Mouse (Mus musculus) intestine, embryonic 14.5 days (tissue): ENCODE results near the gene Gnptg. TPM values are rescaled to one million over a fixed set of nuclear protein-coding genes. Genes with fewer than 3 reads are reported as not detected.
"Not testable (repeated sequence)": the region's sequence is repeated elsewhere in the genome, so short reads cannot be mapped to it uniquely, and the experiment has no call there.

ENCODE experiments used
- ATAC-seq: fragments of 200-750 bp; cut with Nextera tagmentation; replicated peaks from 2 replicates; pipeline ENCODE4 v1.8.0; 2017; ENCODE audit warnings: low read depth, moderate number of reproducible peaks, moderate TSS enrichment, moderate library complexity; ENCODE audit not compliant: low FRiP score, low TSS enrichment
- DNase-seq: peaks from one replicate; pipeline ENCODE4 v3.0.0-alpha.2; 2018; ENCODE audit warnings: low spot score
- H3K27ac ChIP-seq: fragments of 300-500 bp; sonication (generic); 2 replicates; pipeline ENCODE4 v1.5.1; 2014; ENCODE audit warnings: low read depth, mild to moderate bottlenecking, control low read depth
- H3K27me3 ChIP-seq: fragments of 300-500 bp; sonication (generic); replicated peaks from 2 replicates; pipeline ENCODE4 v1.6.1; 2014; ENCODE audit warnings: low read length, control low read depth; ENCODE audit not compliant: control insufficient read depth, insufficient read depth
- H3K36me3 ChIP-seq: fragments of 300-500 bp; sonication (generic); 2 replicates; pipeline ENCODE4 v1.6.1; 2014; ENCODE audit warnings: low read length, control low read depth; ENCODE audit not compliant: control insufficient read depth, insufficient read depth
- H3K4me1 ChIP-seq: fragments of 300-500 bp; sonication (generic); replicated peaks from 2 replicates; pipeline ENCODE4 v1.6.1; 2014; ENCODE audit warnings: low read length, control low read depth, mixed read lengths; ENCODE audit not compliant: control insufficient read depth, insufficient read depth
- H3K4me2 ChIP-seq: fragments of 300-500 bp; sonication (generic); 2 replicates; pipeline ENCODE4 v1.6.1; 2014; ENCODE audit warnings: low read length
- H3K4me3 ChIP-seq: fragments of 300-500 bp; sonication (generic); 2 replicates; pipeline ENCODE4 v1.5.1; 2014; ENCODE audit warnings: low read depth, low read length, control low read depth, mixed read lengths
- H3K9ac ChIP-seq: fragments of 300-500 bp; sonication (generic); 2 replicates; pipeline ENCODE4 v1.6.1; 2014; ENCODE audit warnings: mild to moderate bottlenecking, low read length
- H3K9me3 ChIP-seq: fragments of 300-500 bp; sonication (generic); 2 replicates; pipeline ENCODE4 v1.6.1; 2016; ENCODE audit warnings: low read length, control low read depth; ENCODE audit not compliant: control insufficient read depth
- WGBS: fragments of 180-500 bp; shearing (Covaris S2); extraction: QIAGEN DNeasy Blood & Tissue Kit; methylation state at CpG from one replicate; pipeline ENCODE4 v1.1.7; 2014; 5-methylcytosine and 5-hydroxymethylcytosine counted together
- polyA plus RNA-seq: library from polyadenylated mRNA; unstranded; fragments of >200 nt; fragmentation: Nextera tagmentation; extraction: Ambion mirVana; gene quantifications from 2 replicates; pipeline ENCODE4 v1.2.1, GENCODE M21; 2014

Gnptg gene
- polyA plus RNA-seq, 1 experiment from 2014 or later = 36.4 TPM

GRCm38 (mm10) chr17:25252643-25253042, 12.7 kb upstream of the Gnptg start:
- Histone ChIP-seq H3K36me3 (no peaks in the 10 kb centered on the region), H3K4me2 (no peak overlapping the region), H3K9ac (no peak overlapping the region), H3K4me3 (no peak overlapping the region), H3K4me1 (peaks cover 11% of the 10 kb centered on the region), H3K9me3 (no peaks in the 10 kb centered on the region), H3K27me3 (peaks cover 27% of the 10 kb centered on the region), H3K27ac (no peak overlapping the region)
- ATAC-seq (no peak), DNase-seq (no peak)
- WGBS = 32% methylated on average over 3 of the region's 3 CpGs

- no peak overlapping the region for H3K9ac ChIP-seq
- H3K4me3 ChIP-seq = no peak overlapping the region
- no peak overlapping the region for H3K27ac ChIP-seq
- H3K4me1 ChIP-seq = no peaks in the 10 kb centered on the region
- DNase-seq (no peak), ATAC-seq (no peak)
- no peaks in the 10 kb centered on the region for H3K9me3 ChIP-seq
- H3K36me3 ChIP-seq = no peaks in the 10 kb centered on the region
- peaks cover 17% of the 10 kb centered on the region for H3K27me3 ChIP-seq
- H3K4me2 ChIP-seq = no peak overlapping the region
- 82% methylated on average over 8 of the region's 8 CpGs for whole genome bisulfite sequencing
Measured at GRCm38 (mm10) chr17:25250181-25250835, 10.4 kb upstream of the Gnptg start.

- DNase-seq (no peak), ATAC-seq (no peak)
- Histone ChIP-seq H3K9me3 (no peaks in the 10 kb centered on the region), H3K9ac (no peak overlapping the region), H3K4me2 (no peak overlapping the region), H3K36me3 (peaks cover 15% of the 10 kb centered on the region), H3K27ac (no peak overlapping the region), H3K4me3 (no peak overlapping the region), H3K27me3 (no peaks in the 10 kb centered on the region), H3K4me1 (no peaks in the 10 kb centered on the region)
- WGBS = 80% methylated on average over 18 of the region's 18 CpGs
Measured at GRCm38 (mm10) chr17:25248033-25248750, 8.3 kb upstream of the Gnptg start.

GRCm38 (mm10) chr17:25244239-25244638, 4.3 kb upstream of the Gnptg start:
- DNase-seq (no peak), ATAC-seq (no peak)
- Histone ChIP-seq H3K4me2 (no peak overlapping the region), H3K4me3 (no peak overlapping the region), H3K36me3 (peaks cover 28% of the 10 kb centered on the region), H3K27ac (no peak overlapping the region), H3K4me1 (peaks cover 12% of the 10 kb centered on the region), H3K9ac (no peak overlapping the region), H3K27me3 (no peaks in the 10 kb centered on the region), H3K9me3 (no peaks in the 10 kb centered on the region)
- 79% methylated on average over 16 of the region's 16 CpGs for WGBS

- H3K4me2 ChIP-seq = no peak overlapping the region
- no peak overlapping the region for H3K4me3 ChIP-seq
- H3K36me3 ChIP-seq = peaks cover 28% of the 10 kb centered on the region
- DNase-seq (no peak), ATAC-seq (no peak)
- H3K9ac ChIP-seq = no peak overlapping the region
- no peaks in the 10 kb centered on the region for H3K27me3 ChIP-seq
- WGBS = 87% methylated on average over 11 of the region's 11 CpGs
- H3K27ac ChIP-seq = no peak overlapping the region
- H3K4me1 ChIP-seq = peaks cover 15% of the 10 kb centered on the region
- no peaks in the 10 kb centered on the region for H3K9me3 ChIP-seq
Measured at GRCm38 (mm10) chr17:25243131-25243780, 3.3 kb upstream of the Gnptg start.

GRCm38 (mm10) chr17:25235635-25236034, 4.3 kb downstream of the Gnptg start:
- H3K36me3 ChIP-seq = peaks cover 24% of the 10 kb centered on the region
- peaks cover 6% of the 10 kb centered on the region for H3K4me1 ChIP-seq
- H3K27ac ChIP-seq = no peak overlapping the region
- H3K27me3 ChIP-seq = no peaks in the 10 kb centered on the region
- H3K9me3 ChIP-seq = no peaks in the 10 kb centered on the region
- ATAC-seq (no peak), DNase-seq (no peak)
- H3K4me2 ChIP-seq = no peak overlapping the region
- H3K9ac ChIP-seq = no peak overlapping the region
- WGBS = 83% methylated on average over 9 of the region's 9 CpGs
- H3K4me3 ChIP-seq = no peak overlapping the region

- ATAC-seq = not testable (repeated sequence)
- H3K36me3 ChIP-seq = peaks cover 42% of the 10 kb centered on the region
- WGBS = 93% methylated on average over 5 of the region's 11 CpGs
Measured at GRCm38 (mm10) chr17:25231621-25232020, 8.3 kb downstream of the Gnptg start.

GRCm38 (mm10) chr17:25230700-25231099, 9.2 kb downstream of the Gnptg start:
- H3K4me2 ChIP-seq = no peak overlapping the region
- DNase-seq (no peak), ATAC-seq (no peak)
- peaks cover 47% of the 10 kb centered on the region for H3K36me3 ChIP-seq
- WGBS = 89% methylated on average over 3 of the region's 3 CpGs
- H3K9ac ChIP-seq = no peak overlapping the region
- H3K9me3 ChIP-seq = no peaks in the 10 kb centered on the region
- no peak overlapping the region for H3K27ac ChIP-seq
- H3K4me3 ChIP-seq = no peak overlapping the region
- H3K4me1 ChIP-seq = no peaks in the 10 kb centered on the region
- no peaks in the 10 kb centered on the region for H3K27me3 ChIP-seq

More at GRCm38 (mm10) chr17:25231621-25232020, 8.3 kb downstream of the Gnptg start:
- H3K4me2 ChIP-seq, H3K4me1 ChIP-seq, H3K9ac ChIP-seq, DNase-seq, H3K27me3 ChIP-seq, H3K9me3 ChIP-seq, H3K4me3 ChIP-seq, H3K27ac ChIP-seq: not testable (repeated sequence)
